Mouse (Mus musculus) CH12.LX (cell line): ENCODE results near the gene Ctcf. TPM values are rescaled to one million over a fixed set of nuclear protein-coding genes. Genes with fewer than 3 reads are reported as not detected.

Experiments
- DNase-seq: peaks from one replicate; pipeline ENCODE4 v3.0.0-alpha.2; 2013; ENCODE audit errors: extremely low read depth
- H3K27ac ChIP-seq: 2 replicates; pipeline ENCODE4 v1.5.1; 2012; ENCODE audit warnings: low read depth, mild to moderate bottlenecking, control low read depth, moderate library complexity; ENCODE audit not compliant: insufficient read depth
- H3K27me3 ChIP-seq: replicated peaks from 2 replicates; pipeline ENCODE3; 2012; ENCODE audit warnings: inconsistent platforms
- H3K36me3 ChIP-seq, 2 experiments: replicated peaks in 1 of 2; 2 replicates each; pipeline versions ENCODE3 to v1.6.1; 2012; ENCODE audit warnings: inconsistent platforms in 1 of 2, low read length in 1 of 2, mild to moderate bottlenecking in 1 of 2, mixed read lengths in 1 of 2, moderate library complexity in 1 of 2; ENCODE audit not compliant: control insufficient read depth in 1 of 2, insufficient read depth in 1 of 2
- H3K4me1 ChIP-seq, 2 experiments: 2 replicates each; pipeline ENCODE4 v1.6.1; 2012; ENCODE audit warnings: inconsistent platforms in 1 of 2, moderate library complexity in 1 of 2; ENCODE audit not compliant: insufficient read depth in 2 of 2, control insufficient read depth in 1 of 2
- H3K4me2 ChIP-seq: 2 replicates; pipeline ENCODE4 v1.6.1; 2012; ENCODE audit warnings: low read depth, mild to moderate bottlenecking, control low read depth; ENCODE audit not compliant: poor library complexity, insufficient read depth, severe bottlenecking
- H3K4me3 ChIP-seq, 3 experiments: fragments of 150-350 bp in 1 of 3; sonication (generic) in 1 of 3; replicated peaks in 1 of 3; 2 replicates each; pipeline versions ENCODE3 to v1.5.1; 2011 to 2012; ENCODE audit warnings: low read depth in 2 of 3, low read length in 2 of 3, mild to moderate bottlenecking in 2 of 3, moderate library complexity in 2 of 3, control low read depth in 1 of 3, improper control_type of control experiment in 1 of 3, inconsistent platforms in 1 of 3, mixed read lengths in 1 of 3; ENCODE audit not compliant: poor library complexity in 1 of 3
- H3K79me2 ChIP-seq: replicated peaks from 2 replicates; pipeline ENCODE4 v1.6.1; 2012; ENCODE audit warnings: mild to moderate bottlenecking, moderate library complexity; ENCODE audit not compliant: control insufficient read depth, poor library complexity, insufficient read depth, severe bottlenecking; ENCODE audit errors: extremely low read depth
- H3K9ac ChIP-seq: 2 replicates; pipeline ENCODE4 v1.6.1; 2012; ENCODE audit warnings: low read depth, mild to moderate bottlenecking, control low read depth, moderate library complexity; ENCODE audit not compliant: insufficient read depth
- H3K9me3 ChIP-seq: replicated peaks from 2 replicates; pipeline ENCODE3; 2012; ENCODE audit warnings: low read length, inconsistent platforms, mixed read lengths
- CTCF ChIP-seq, 2 experiments: IDR thresholded peaks in 1 of 2; conservative IDR thresholded peaks in 1 of 2; 2 replicates each; pipeline ENCODE4 v1.5.1; 2011 to 2012; ENCODE audit warnings: low read depth in 2 of 2, low read length in 2 of 2, improper control_type of control experiment in 1 of 2, inconsistent platforms in 1 of 2, mild to moderate bottlenecking in 1 of 2, moderate library complexity in 1 of 2
- E2F4 ChIP-seq: IDR thresholded peaks from 2 replicates; pipeline ENCODE4 v1.6.1; 2011; ENCODE audit warnings: low read depth, low read length, improper control_type of control experiment; ENCODE audit not compliant: insufficient replicate concordance
- ETS1 ChIP-seq: conservative IDR thresholded peaks from 2 replicates; pipeline ENCODE4 v1.6.1; 2012; ENCODE audit warnings: low read depth, mild to moderate bottlenecking, inconsistent platforms, low read length, improper control_type of control experiment, moderate library complexity
- GABPA ChIP-seq: IDR thresholded peaks from 2 replicates; pipeline ENCODE4 v1.6.1; 2012; ENCODE audit warnings: low read depth, low read length, improper control_type of control experiment, inconsistent platforms; ENCODE audit not compliant: insufficient replicate concordance
- MAX ChIP-seq: IDR thresholded peaks from 2 replicates; pipeline ENCODE4 v1.6.1; 2011; ENCODE audit warnings: low read length, improper control_type of control experiment
- MAZ ChIP-seq: IDR thresholded peaks from 2 replicates; pipeline ENCODE4 v1.6.1; 2012; ENCODE audit warnings: low read depth, mild to moderate bottlenecking, inconsistent platforms, low read length, improper control_type of control experiment, moderate library complexity
- MEF2A ChIP-seq: IDR thresholded peaks from 2 replicates; pipeline ENCODE4 v1.6.1; 2014; ENCODE audit warnings: low read depth, mild to moderate bottlenecking, inconsistent platforms, low read length, improper control_type of control experiment, borderline replicate concordance
- MYC ChIP-seq: IDR thresholded peaks from 2 replicates; pipeline ENCODE4 v1.6.1; 2011; ENCODE audit warnings: low read depth, mild to moderate bottlenecking, improper control_type of control experiment, low read length
- POLR2AphosphoS2 ChIP-seq: IDR thresholded peaks from 2 replicates; pipeline ENCODE4 v1.6.1; 2011; ENCODE audit warnings: low read depth, low read length, improper control_type of control experiment
- RAD21 ChIP-seq: IDR thresholded peaks from 2 replicates; pipeline ENCODE4 v1.6.1; 2011; ENCODE audit warnings: low read depth, mild to moderate bottlenecking, low read length, improper control_type of control experiment, moderate library complexity
- RCOR1 ChIP-seq: conservative IDR thresholded peaks from 2 replicates; pipeline ENCODE4 v1.6.1; 2012; ENCODE audit warnings: low read depth, mild to moderate bottlenecking, inconsistent platforms, low read length, improper control_type of control experiment
- SMC3 ChIP-seq: IDR thresholded peaks from 2 replicates; pipeline ENCODE4 v1.6.1; 2011; ENCODE audit warnings: low read depth, low read length, improper control_type of control experiment
- TBP ChIP-seq: conservative IDR thresholded peaks from 2 replicates; pipeline ENCODE4 v1.6.1; 2011; ENCODE audit warnings: low read depth, low read length, improper control_type of control experiment
- TCF12 ChIP-seq: IDR thresholded peaks from 2 replicates; pipeline ENCODE4 v1.6.1; 2014; ENCODE audit warnings: low read depth, mild to moderate bottlenecking, inconsistent platforms, low read length, improper control_type of control experiment
- UBTF ChIP-seq: IDR thresholded peaks from 2 replicates; pipeline ENCODE4 v1.6.1; 2012; ENCODE audit warnings: low read depth, mild to moderate bottlenecking, inconsistent platforms, low read length, improper control_type of control experiment, moderate library complexity
- USF2 ChIP-seq: conservative IDR thresholded peaks from 2 replicates; pipeline ENCODE4 v1.6.1; 2011; ENCODE audit warnings: low read depth, low read length, improper control_type of control experiment
- ZC3H11A ChIP-seq: IDR thresholded peaks from 2 replicates; pipeline ENCODE4 v1.6.1; 2012; ENCODE audit warnings: low read depth, mild to moderate bottlenecking, inconsistent platforms, low read length, improper control_type of control experiment
- ZMIZ1 ChIP-seq: IDR thresholded peaks from 2 replicates; pipeline ENCODE4 v1.6.1; 2012; ENCODE audit warnings: low read depth, mild to moderate bottlenecking, inconsistent platforms, low read length, improper control_type of control experiment
- dilution Hi-C: fragments of 300-500 bp; cut with MboI; formaldehyde crosslinking; loops from 2 replicates; pipeline ENCODE4 v1.14.3; 2020; ENCODE audit warnings: low sequenced_read_pairs; ENCODE audit not compliant: extremely low pct_unique_long_range_greater_than_20kb, extremely low pct_ligation_motif_present
- in situ Hi-C: fragments of 300-500 bp; cut with MboI; formaldehyde crosslinking; loops from 3 replicates; pipeline ENCODE4 v1.14.3; 2019; ENCODE audit warnings: low sequenced_read_pairs, low pct_ligation_motif_present, low pct_unique_long_range_greater_than_20kb, mixed read lengths
- polyA plus RNA-seq: library from polyadenylated mRNA; unstranded; fragments of >175 nt; gene quantifications from 2 replicates; pipeline ENCODE4 v1.2.1, GENCODE M21; 2012; ENCODE audit warnings: low read depth; ENCODE audit not compliant: insufficient read length
- total RNA-seq, 2 experiments: library from RNA; depleted of rRNA; stranded (reverse); fragments of 300-350 nt in 1 of 2; fragments of >200 nt in 1 of 2; gene quantifications; 2 replicates each; pipeline ENCODE4 v1.2.3; 2012 to 2014

The Ctcf gene
- total and polyA plus RNA-seq, 3 experiments, result 42.3 to 97.9 (median 52.4) TPM

DNA sequence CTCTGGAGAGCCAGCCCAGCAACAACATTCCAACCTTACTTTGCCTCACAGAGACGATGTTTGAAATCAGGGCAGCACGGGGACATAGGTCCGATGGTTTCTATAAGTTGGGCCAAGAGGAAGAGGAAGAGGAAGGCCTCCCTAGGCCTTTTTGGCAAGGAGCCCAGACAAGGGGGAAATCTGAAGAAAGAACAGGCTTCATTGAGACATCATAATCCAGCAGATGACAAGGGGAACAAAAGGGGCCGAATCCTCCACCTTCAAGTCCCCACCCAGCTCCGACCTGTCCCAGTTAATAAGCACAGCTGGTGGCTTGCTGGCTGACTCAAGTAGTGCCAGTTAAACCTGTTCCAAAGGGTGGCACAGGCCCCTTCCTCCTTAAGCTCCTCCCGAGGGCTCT is 78.7 kb downstream of the Ctcf start:
- Histone ChIP-seq H3K4me2 (no peak overlapping the region), H3K9ac (no peak overlapping the region), H3K27me3 (no peaks in the 10 kb centered on the region), H3K79me2 (no peaks in the 10 kb centered on the region), H3K36me3 (peaks cover 0 to 11% of the 10 kb centered on the region in 2 experiments), H3K4me3 (no peak overlapping the region), H3K4me1 (no peaks in the 10 kb centered on the region), H3K9me3 (no peaks in the 10 kb centered on the region), H3K27ac (no peak overlapping the region)
- TF ChIP-seq UBTF, result no peak
- TF ChIP-seq ZMIZ1, result no peak
- TF ChIP-seq MAX, result no peak
- no peak for TF ChIP-seq MYC
- no peak for TF ChIP-seq TBP
- no peak for TF ChIP-seq E2F4
- no peak for TF ChIP-seq USF2
- no peak for TF ChIP-seq TCF12
- TF ChIP-seq POLR2AphosphoS2, result no peak
- TF ChIP-seq RAD21, result no peak
- no peak for TF ChIP-seq ZC3H11A
- TF ChIP-seq MEF2A, result no peak
- no peak for TF ChIP-seq MAZ
- DNase-seq, result no peak
- dilution Hi-C loops, result no loop called here
- in situ Hi-C loops, result loop anchor here (25.0 kb wide), 1 partner anchor 322 kb away; no protein-coding TSS in a partner anchor

DNA sequence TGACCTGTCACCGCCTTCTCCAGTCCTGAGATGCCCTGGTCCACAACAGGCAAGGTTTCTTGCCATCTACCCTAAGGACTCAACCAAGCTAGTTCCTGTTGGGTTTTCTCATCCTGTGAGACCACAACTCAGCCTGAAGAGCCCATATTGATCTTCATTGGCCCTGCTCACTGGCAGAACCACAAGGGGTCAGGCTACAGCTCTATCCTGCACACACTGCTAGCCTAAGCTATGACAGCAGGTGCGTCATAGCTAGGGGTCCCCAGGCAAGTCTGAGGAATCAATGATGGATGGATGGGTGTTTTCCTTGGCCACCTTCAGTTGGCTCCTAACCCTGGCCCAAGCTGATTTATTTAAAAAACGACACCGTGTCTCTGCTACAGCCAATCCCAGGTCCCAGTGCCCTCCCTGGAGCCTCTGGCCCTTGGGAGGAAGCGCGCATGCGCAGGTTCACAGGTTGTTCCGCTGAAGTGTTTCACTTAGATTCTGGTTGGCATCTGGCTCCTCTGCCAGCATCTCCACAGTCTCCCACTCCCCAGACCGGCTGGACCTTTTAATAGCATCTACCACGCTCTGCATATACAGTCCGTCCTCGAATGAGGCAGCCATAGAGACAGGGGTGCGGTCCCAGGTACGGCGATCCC is 80.1 kb downstream of the Ctcf start:
- Histone ChIP-seq H3K27me3 (no peaks in the 10 kb centered on the region), H3K27ac (no peak overlapping the region), H3K4me2 (no peak overlapping the region), H3K79me2 (no peaks in the 10 kb centered on the region), H3K4me3 (no peak overlapping the region), H3K9me3 (no peaks in the 10 kb centered on the region), H3K36me3 (peaks cover 0 to 11% of the 10 kb centered on the region in 2 experiments), H3K9ac (no peak overlapping the region), H3K4me1 (no peaks in the 10 kb centered on the region)
- dilution Hi-C loops (no loop called here), in situ Hi-C loops (loop anchor here (25.0 kb wide), 1 partner anchor 321 kb away; no protein-coding TSS in a partner anchor)
- DNase-seq, result no peak
- TF ChIP-seq RCOR1 (no peak), TBP (no peak), GABPA (no peak), POLR2AphosphoS2 (no peak), SMC3 (peak; percentile 46), ETS1 (no peak), CTCF (conservative IDR thresholded peaks at IDR 0.05 in 1 of 2, IDR thresholded peaks at IDR 0.05 in 1 of 2; ENCODE audit: low read depth in 2 of 2, low read length in 2 of 2) (peak in 1 of 2 experiments; percentile 51; a peak in 2 of 4 replicates), RAD21 (no peak; the same call in none of the 2 replicates)
